Mouse (Mus musculus): ENCODE results near the gene Fam214b. TPM values are rescaled to one million over a fixed set of nuclear protein-coding genes. Genes with fewer than 3 reads are reported as not detected.
A peak's percentile ranks its signal among the peaks of the same experiment; 100 is the strongest.

Gene Fam214b
- 10 to 100 TPM; 54.7 to 58.2 TPM for total RNA-seq (2021)
- long read RNA-seq, experiment 1, transcript Fam214b-202 (9 exons, 3,107 nt) = minor isoform, 8 of 67 reads
- long read RNA-seq, experiment 1, transcript Fam214b-204 (9 exons, 3,280 nt) = major isoform, 37 of 67 reads
- long read RNA-seq, experiment 1, transcript Fam214b-201 (9 exons, 3,074 nt) = minor isoform, 5 of 67 reads
- long read RNA-seq, experiment 1, partial matches to known transcripts = 9 of 67 reads
- long read RNA-seq, experiment 1, other reads (novel, unspliced or antisense) = 7 of 67 reads
- long read RNA-seq, experiment 2, transcript Fam214b-204 (9 exons, 3,280 nt) = major isoform, 21 of 45 reads
- long read RNA-seq, experiment 2, partial matches to known transcripts = 18 of 45 reads
- long read RNA-seq, experiment 2, other reads (novel, unspliced or antisense) = 4 of 45 reads

GRCm38 (mm10) chr4:43045659-43046302 is at the start of gene Fam214b:
Gene Fam214b, minus strand, starts transcription at chr4:43046220.
- peak; percentile 98 for DNase-seq (ENCODE audit: low spot score in 2 of 2)

GRCm38 (mm10) chr4:43091183-43091582 is 45.2 kb upstream of the Fam214b start:
- DNase-seq (ENCODE audit: low spot score in 2 of 2) = no peak

- DNase-seq (ENCODE audit: low spot score in 2 of 2) = no peak
These were observed 43.9 kb upstream of the Fam214b start for GRCm38 (mm10) chr4:43089950-43090349.

GRCm38 (mm10) chr4:43082458-43082857 is 36.4 kb upstream of the Fam214b start:
- no peak for DNase-seq (ENCODE audit: low spot score in 2 of 2)

GRCm38 (mm10) chr4:43078071-43078718 is 32.2 kb upstream of the Fam214b start:
- DNase-seq (ENCODE audit: low spot score in 2 of 2) = no peak

GRCm38 (mm10) chr4:43074923-43075322 is 28.9 kb upstream of the Fam214b start:
- DNase-seq (ENCODE audit: low spot score in 2 of 2) = no peak

GRCm38 (mm10) chr4:43065471-43065870 is 19.5 kb upstream of the Fam214b start:
- DNase-seq (ENCODE audit: low spot score in 2 of 2) = no peak

GRCm38 (mm10) chr4:43060286-43060685 is 14.3 kb upstream of the Fam214b start:
- DNase-seq (ENCODE audit: low spot score in 2 of 2) = no peak

- DNase-seq (ENCODE audit: low spot score in 2 of 2) = no peak
These were observed 13.7 kb upstream of the Fam214b start for GRCm38 (mm10) chr4:43059697-43060096.

GRCm38 (mm10) chr4:43058753-43059654 is 13.0 kb upstream of the Fam214b start, which contains the start of gene Unc13b:
Gene Unc13b, plus strand, starts transcription at chr4:43058953.
- peak; percentile 86 to 89 for DNase-seq (ENCODE audit: low spot score in 2 of 2)

GRCm38 (mm10) chr4:43058392-43058752 is 12.4 kb upstream of the Fam214b start:
- DNase-seq (ENCODE audit: low spot score in 2 of 2) = no peak

- no peak for DNase-seq (ENCODE audit: low spot score in 2 of 2)
These were observed 11.6 kb upstream of the Fam214b start for GRCm38 (mm10) chr4:43057654-43058053.

- DNase-seq (ENCODE audit: low spot score in 2 of 2) = no peak
These were observed 6.6 kb upstream of the Fam214b start for GRCm38 (mm10) chr4:43052627-43053026.

GRCm38 (mm10) chr4:43047231-43047630 is 1.2 kb upstream of the Fam214b start:
- no peak for DNase-seq (ENCODE audit: low spot score in 2 of 2)

GRCm38 (mm10) chr4:43046607-43047006 is 587 bp upstream of the Fam214b start:
- no peak for DNase-seq (ENCODE audit: low spot score in 2 of 2)

- DNase-seq (ENCODE audit: low spot score in 2 of 2) = no peak
These were observed 748 bp downstream of the Fam214b start for GRCm38 (mm10) chr4:43045285-43045658.

GRCm38 (mm10) chr4:43044673-43045072 is 1.3 kb downstream of the Fam214b start:
- no peak for DNase-seq (ENCODE audit: low spot score in 2 of 2)

- DNase-seq (ENCODE audit: low spot score in 2 of 2) = peak; percentile 42 to 54
These were observed 2.2 kb downstream of the Fam214b start for GRCm38 (mm10) chr4:43043644-43044357.

GRCm38 (mm10) chr4:43040881-43041547 is 5.0 kb downstream of the Fam214b start:
- DNase-seq (ENCODE audit: low spot score in 2 of 2) = peak in 1 of 2 experiments; percentile 37

GRCm38 (mm10) chr4:43040114-43040572 is 5.9 kb downstream of the Fam214b start:
- DNase-seq (ENCODE audit: low spot score in 2 of 2) = peak; percentile 94
